Mouse (Mus musculus): ENCODE measurements around the gene Btbd9. TPM values are rescaled to one million over a fixed set of nuclear protein-coding genes. Genes with fewer than 3 reads are reported as not detected.

Btbd9 gene
- polyA plus RNA-seq, 1 experiment: 31.2 TPM

DNA sequence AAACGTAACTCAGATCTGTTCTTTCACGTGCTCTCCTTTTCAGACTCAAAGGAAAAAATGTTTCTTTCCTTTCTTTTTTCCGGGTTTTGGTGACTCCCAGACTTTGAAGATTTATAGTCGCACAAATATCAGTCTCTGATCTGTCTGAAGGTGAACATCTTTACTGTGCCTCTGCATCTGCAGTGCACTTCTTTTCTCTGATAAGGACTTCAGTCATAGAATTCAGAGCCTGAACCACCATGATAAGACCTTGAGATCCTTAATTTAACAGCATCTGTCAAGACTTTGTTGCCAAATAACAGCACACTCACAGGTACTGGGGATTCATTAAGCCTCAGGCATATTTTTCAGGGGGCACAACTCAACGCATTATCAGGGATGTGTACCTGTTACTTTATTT, 39.9 kb upstream of the Btbd9 start:
- H3K27me3 ChIP-seq (ENCODE audit: control insufficient read depth, insufficient read depth, low read length): no peaks in the 10 kb centered on the region

DNA sequence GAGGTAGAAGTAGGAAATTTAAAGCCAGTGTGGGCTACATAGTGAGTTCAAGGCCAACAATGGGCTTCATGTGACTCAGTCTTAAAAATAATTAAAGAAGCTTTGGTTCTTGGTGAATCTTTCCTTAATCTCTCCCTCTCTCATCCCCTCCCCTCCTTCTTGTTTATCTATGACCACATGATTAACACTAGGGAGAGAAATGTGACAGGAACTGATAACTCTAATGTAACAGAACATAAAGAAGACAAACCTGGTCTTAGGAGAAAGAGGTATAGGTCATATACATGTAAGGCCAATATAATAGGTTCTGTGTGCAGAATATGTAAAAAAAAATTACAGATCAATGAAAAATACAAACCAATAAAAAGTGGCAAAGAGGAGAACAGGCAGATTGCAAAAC, 37.1 kb upstream of the Btbd9 start:
- H3K27ac ChIP-seq (ENCODE audit: insufficient read depth, low read depth, low read length): no peak overlapping the region
- H3K4me3 ChIP-seq (ENCODE audit: low read depth, low read length): no peak overlapping the region
- H3K36me3 ChIP-seq (ENCODE audit: control insufficient read depth, insufficient read depth, low read length): no peaks in the 10 kb centered on the region
- no peaks in the 10 kb centered on the region for H3K27me3 ChIP-seq (ENCODE audit: control insufficient read depth, insufficient read depth, low read length)
- no peak for TF ChIP-seq CTCF (IDR thresholded peaks at IDR 0.05; ENCODE audit: extremely low read depth, insufficient read length, insufficient replicate concordance, low read depth, low read length)
- TF ChIP-seq POLR2A (IDR thresholded peaks at IDR 0.05; ENCODE audit: low read depth, low read length): no peak
- H3K4me1 ChIP-seq (ENCODE audit: control insufficient read depth, insufficient read depth, insufficient read length, low read length): peaks cover 8% of the 10 kb centered on the region; the same call in 1 of the 2 replicates

More for the DNA sequence above, 39.9 kb upstream of the Btbd9 start:
- TF ChIP-seq POLR2A (IDR thresholded peaks at IDR 0.05; ENCODE audit: low read depth, low read length): no peak
- TF ChIP-seq CTCF (IDR thresholded peaks at IDR 0.05; ENCODE audit: extremely low read depth, insufficient read length, insufficient replicate concordance, low read depth, low read length): no peak
- WGBS: 80% methylated on average over 5 of the region's 5 CpGs
- peaks cover 6% of the 10 kb centered on the region; the same call in 1 of the 2 replicates for H3K4me1 ChIP-seq (ENCODE audit: control insufficient read depth, insufficient read depth, insufficient read length, low read length)
- no peak overlapping the region for H3K4me3 ChIP-seq (ENCODE audit: low read depth, low read length)
- no peak overlapping the region for H3K27ac ChIP-seq (ENCODE audit: insufficient read depth, low read depth, low read length)
- no peaks in the 10 kb centered on the region for H3K36me3 ChIP-seq (ENCODE audit: control insufficient read depth, insufficient read depth, low read length)

DNA sequence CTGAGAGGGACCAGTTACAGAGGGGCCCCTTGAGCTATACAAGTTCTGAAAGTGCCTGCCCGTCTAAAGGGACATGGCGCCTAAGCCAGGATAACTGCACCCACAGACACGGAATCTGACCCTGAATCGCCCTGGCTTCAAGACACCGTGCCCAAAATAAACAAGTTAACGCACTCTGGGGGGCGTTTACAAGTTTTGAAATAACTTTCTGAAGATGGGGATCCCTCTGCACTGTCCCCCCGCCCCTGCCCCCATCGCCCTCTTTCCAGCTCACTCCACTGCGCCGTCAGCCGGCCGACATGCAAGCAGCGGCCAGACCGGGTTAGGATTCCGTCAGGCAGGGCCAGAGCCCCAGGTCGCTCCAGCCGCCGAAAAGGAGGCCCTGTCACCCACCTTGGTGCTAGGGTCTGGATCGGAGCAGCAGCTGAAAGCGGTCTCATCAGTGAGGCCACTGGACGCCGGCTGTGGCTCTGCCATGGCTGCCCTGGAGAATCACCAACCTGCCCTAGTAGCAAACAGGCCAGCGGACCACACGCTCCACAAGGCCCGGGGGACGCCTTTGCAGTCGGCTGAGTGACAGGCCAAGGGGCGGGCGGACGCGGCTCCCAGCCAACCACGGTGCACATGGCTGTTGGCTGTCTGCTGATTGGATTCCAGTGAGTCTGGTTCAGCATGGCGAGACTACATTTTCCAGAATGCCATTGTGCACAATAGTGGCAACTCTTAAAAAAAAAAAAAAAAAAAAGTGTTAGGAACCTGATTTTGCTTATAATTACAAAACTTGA, 36.0 kb upstream of the Btbd9 start:
- WGBS: under 1% methylated on average over 34 of the region's 34 CpGs
- TF ChIP-seq CTCF (IDR thresholded peaks at IDR 0.05; ENCODE audit: extremely low read depth, insufficient read length, insufficient replicate concordance, low read depth, low read length): no peak
- TF ChIP-seq POLR2A (IDR thresholded peaks at IDR 0.05; ENCODE audit: low read depth, low read length): peak; percentile 82
- no peaks in the 10 kb centered on the region for H3K27me3 ChIP-seq (ENCODE audit: control insufficient read depth, insufficient read depth, low read length)
- no peaks in the 10 kb centered on the region; the same call in 1 of the 2 replicates for H3K36me3 ChIP-seq (ENCODE audit: control insufficient read depth, insufficient read depth, low read length)
- peak overlapping the region; percentile 75 for H3K27ac ChIP-seq (ENCODE audit: insufficient read depth, low read depth, low read length)
- peak overlapping the region; percentile 76 for H3K4me3 ChIP-seq (ENCODE audit: low read depth, low read length)
- H3K4me1 ChIP-seq (ENCODE audit: control insufficient read depth, insufficient read depth, insufficient read length, low read length): peaks cover 18% of the 10 kb centered on the region; the same call in 1 of the 2 replicates

- H3K27me3 ChIP-seq (ENCODE audit: control insufficient read depth, insufficient read depth, low read length): no peaks in the 10 kb centered on the region
- 11% methylated on average over 18 of the region's 18 CpGs for WGBS
- H3K4me3 ChIP-seq (ENCODE audit: low read depth, low read length): peak overlapping the region; percentile 76
- peak overlapping the region; percentile 64 for H3K27ac ChIP-seq (ENCODE audit: insufficient read depth, low read depth, low read length)
- peaks cover 20% of the 10 kb centered on the region; the same call in 1 of the 2 replicates for H3K4me1 ChIP-seq (ENCODE audit: control insufficient read depth, insufficient read depth, insufficient read length, low read length)
- no peaks in the 10 kb centered on the region; the same call in 1 of the 2 replicates for H3K36me3 ChIP-seq (ENCODE audit: control insufficient read depth, insufficient read depth, low read length)
- TF ChIP-seq CTCF (IDR thresholded peaks at IDR 0.05; ENCODE audit: extremely low read depth, insufficient read length, insufficient replicate concordance, low read depth, low read length): no peak
- no peak for TF ChIP-seq POLR2A (IDR thresholded peaks at IDR 0.05; ENCODE audit: low read depth, low read length)
Observed at GRCm38 (mm10) chr17:30611221-30612074, 35.2 kb upstream of the Btbd9 start.

DNA sequence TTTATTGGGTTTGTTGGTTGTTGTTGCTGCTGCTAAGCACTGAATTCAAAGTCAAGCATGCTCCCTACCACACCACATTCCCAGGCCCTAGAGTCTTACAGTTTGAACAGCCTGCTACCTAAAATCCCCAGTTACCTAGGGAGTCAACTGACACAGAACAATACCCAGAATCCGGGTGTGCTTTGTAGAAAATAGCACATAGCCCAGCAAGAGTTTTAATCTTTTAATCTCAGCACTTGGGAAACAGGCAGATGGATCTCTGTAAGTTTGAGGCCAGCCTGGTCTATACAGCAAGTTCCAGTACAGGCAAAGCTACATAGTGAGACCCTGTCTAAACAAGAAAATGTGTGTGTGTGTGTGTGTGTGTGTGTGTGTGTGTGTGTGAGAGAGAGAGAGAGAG, 34.5 kb upstream of the Btbd9 start:
- peak overlapping the region; percentile 64; the same call in 1 of the 2 replicates for H3K27ac ChIP-seq (ENCODE audit: insufficient read depth, low read depth, low read length)
- peaks cover 26% of the 10 kb centered on the region; the same call in 1 of the 2 replicates for H3K4me1 ChIP-seq (ENCODE audit: control insufficient read depth, insufficient read depth, insufficient read length, low read length)
- no peak for TF ChIP-seq POLR2A (IDR thresholded peaks at IDR 0.05; ENCODE audit: low read depth, low read length)
- no peak for TF ChIP-seq CTCF (IDR thresholded peaks at IDR 0.05; ENCODE audit: extremely low read depth, insufficient read length, insufficient replicate concordance, low read depth, low read length)
- no peak overlapping the region for H3K4me3 ChIP-seq (ENCODE audit: low read depth, low read length)
- no peaks in the 10 kb centered on the region; the same call in 1 of the 2 replicates for H3K36me3 ChIP-seq (ENCODE audit: control insufficient read depth, insufficient read depth, low read length)
- WGBS: 39% methylated on average over 1 of the region's 1 CpGs
- H3K27me3 ChIP-seq (ENCODE audit: control insufficient read depth, insufficient read depth, low read length): no peaks in the 10 kb centered on the region

DNA sequence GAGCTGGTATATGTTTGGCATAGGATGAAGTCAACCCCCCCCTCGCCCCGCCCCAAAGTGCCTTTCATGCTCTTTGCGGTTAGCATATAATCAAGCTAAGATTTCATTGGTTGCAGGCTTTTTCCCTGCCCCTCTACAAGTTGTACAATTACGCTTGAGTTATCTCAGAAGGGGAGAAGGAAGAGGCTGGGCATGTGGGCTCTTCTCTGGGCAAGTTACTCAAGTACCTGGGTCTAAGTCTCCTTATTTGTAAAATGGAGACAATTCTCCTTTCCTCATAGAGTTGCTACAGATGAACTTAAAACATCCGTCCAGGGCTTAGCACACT, 33.7 kb upstream of the Btbd9 start:
- 48% methylated on average over 5 of the region's 5 CpGs for WGBS
- Histone ChIP-seq H3K4me3 (ENCODE audit: low read depth, low read length) (peak overlapping the region; percentile 57), H3K27ac (ENCODE audit: insufficient read depth, low read depth, low read length) (peak overlapping the region; percentile 86), H3K27me3 (ENCODE audit: control insufficient read depth, insufficient read depth, low read length) (no peaks in the 10 kb centered on the region), H3K36me3 (ENCODE audit: control insufficient read depth, insufficient read depth, low read length) (no peaks in the 10 kb centered on the region; the same call in 1 of the 2 replicates), H3K4me1 (ENCODE audit: control insufficient read depth, insufficient read depth, insufficient read length, low read length) (peaks cover 26% of the 10 kb centered on the region; the same call in 1 of the 2 replicates)
- TF ChIP-seq POLR2A (IDR thresholded peaks at IDR 0.05; ENCODE audit: low read depth, low read length): no peak
- TF ChIP-seq CTCF (IDR thresholded peaks at IDR 0.05; ENCODE audit: extremely low read depth, insufficient read length, insufficient replicate concordance, low read depth, low read length): no peak

Measured in small intestine, adult 2 months (tissue).